Mouse (Mus musculus): ENCODE measurements around the gene Hist1h3f.
A peak's percentile ranks its signal among the peaks of the same experiment; 100 is the strongest.
"Not testable (repeated sequence)": the region's sequence is repeated elsewhere in the genome, so short reads cannot be mapped to it uniquely, and the experiment has no call there.

Gene Hist1h3f

GRCm38 (mm10) chr13:23581408-23582218 lies 37.8 kb downstream of the Hist1h3f start, which contains the start of gene Hist1h4d:
Gene Hist1h4d, plus strand, starts transcription at chr13:23581598.
- peak; percentile 97 for DNase-seq (ENCODE audit: low read depth, low spot score)

GRCm38 (mm10) chr13:23582219-23583056 lies 38.6 kb downstream of the Hist1h3f start:
- DNase-seq (ENCODE audit: low read depth, low spot score), result peak; percentile 38

GRCm38 (mm10) chr13:23583387-23584068 lies 39.7 kb downstream of the Hist1h3f start:
- DNase-seq (ENCODE audit: low read depth, low spot score), result peak; percentile 54

- DNase-seq (ENCODE audit: low read depth, low spot score), result peak; percentile 56
Observed at GRCm38 (mm10) chr13:23584331-23584730, 40.5 kb downstream of the Hist1h3f start.

DNA sequence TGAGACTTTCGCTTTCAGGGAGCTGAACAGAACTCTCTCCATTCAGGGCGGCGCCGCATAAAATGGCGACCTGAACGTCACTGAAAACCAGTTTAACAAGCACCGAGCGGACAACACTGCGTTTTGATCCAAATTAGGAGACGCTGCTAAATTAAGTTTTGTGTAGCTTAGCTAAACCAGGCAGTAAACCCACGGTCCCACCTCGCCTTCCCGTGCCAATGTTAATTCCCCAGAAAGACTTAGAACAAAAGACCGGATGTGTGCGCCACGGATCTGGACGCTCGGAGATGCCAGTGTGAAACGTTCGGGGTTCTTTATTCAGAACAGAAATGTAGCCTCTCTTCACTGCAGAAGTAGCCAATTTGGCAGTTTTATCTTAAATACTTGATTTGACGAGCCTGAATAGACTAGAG lies 41.2 kb downstream of the Hist1h3f start:
- peak; percentile 88 for DNase-seq (ENCODE audit: low read depth, low spot score)

GRCm38 (mm10) chr13:23585442-23586098 lies 41.7 kb downstream of the Hist1h3f start:
- peak; percentile 93 for DNase-seq (ENCODE audit: low read depth, low spot score)

DNA sequence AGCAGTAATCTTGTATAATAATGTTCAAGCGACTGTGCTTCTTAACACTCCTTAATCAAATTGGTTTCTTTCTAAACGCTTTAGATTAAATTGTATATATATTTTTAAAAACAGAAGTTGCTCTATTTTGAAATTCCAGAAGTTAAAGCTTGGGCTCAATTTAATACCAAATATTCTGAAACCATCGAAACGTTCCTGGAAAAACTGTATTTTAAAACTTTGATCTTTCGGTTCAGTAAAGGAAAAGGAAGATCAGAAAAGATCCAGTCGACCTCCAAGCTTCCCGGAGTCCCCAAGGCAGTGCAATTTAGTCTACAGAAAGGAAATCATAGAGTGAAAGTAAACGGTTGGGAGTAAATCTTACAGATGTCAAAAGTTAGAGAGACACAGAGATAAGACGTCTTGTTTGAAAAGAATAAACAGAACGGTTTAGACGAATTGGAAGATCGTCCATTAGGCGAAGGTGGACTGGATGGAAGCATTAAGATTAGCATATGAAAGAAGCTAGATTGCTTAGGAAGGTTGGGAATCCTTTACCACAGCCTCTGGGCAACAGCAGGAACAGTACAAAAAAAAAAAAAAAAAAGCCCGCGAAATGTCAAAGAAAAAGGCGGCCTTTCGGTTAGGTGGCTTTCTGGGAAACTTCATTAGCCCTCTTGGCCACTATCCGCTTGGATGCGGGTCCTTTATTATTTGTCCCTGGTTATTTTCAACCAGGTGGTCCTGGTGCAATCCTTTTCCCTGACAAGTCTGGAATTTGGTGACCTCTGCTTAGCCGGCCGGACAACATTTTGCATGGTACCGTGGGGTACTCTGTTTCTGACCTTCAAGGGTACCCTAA lies 42.5 kb downstream of the Hist1h3f start:
- no peak for DNase-seq (ENCODE audit: low read depth, low spot score)

DNA sequence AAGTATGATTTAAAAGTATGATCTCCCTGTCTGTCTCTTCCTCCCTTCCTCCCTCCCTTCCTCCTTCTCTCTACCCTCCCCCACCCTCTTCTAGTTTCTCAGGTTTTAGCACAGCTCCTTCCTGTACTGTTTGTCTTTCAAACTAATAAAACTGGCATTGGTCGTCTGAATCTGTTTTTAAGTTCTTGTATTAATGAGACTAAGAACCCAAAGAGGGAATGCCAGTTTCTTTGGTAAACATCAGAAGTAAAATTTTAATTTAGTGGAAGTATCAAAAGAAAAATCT lies 43.0 kb downstream of the Hist1h3f start:
- peak; percentile 19 for DNase-seq (ENCODE audit: low read depth, low spot score)

GRCm38 (mm10) chr13:23591206-23591605 lies 47.4 kb downstream of the Hist1h3f start:
- no peak for DNase-seq (ENCODE audit: low read depth, low spot score)

DNA sequence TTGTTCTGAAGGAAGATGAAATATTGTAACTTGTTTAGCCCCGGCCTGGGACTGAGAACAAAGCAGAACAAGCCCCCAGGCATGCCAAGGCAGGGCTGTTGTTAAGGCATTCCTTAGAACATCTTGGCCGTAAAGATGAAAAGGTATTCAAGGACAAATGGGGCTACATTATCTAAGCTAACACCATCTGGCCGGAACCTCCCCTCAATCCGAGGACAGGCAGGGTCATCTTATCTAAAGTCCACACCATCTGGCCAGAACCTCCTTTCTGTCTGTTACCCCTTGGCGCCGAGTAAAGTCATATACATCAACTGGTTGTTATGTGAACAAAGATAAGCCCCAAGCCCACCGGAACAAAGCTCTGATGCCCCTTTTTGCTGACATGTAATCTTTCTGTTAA lies 48.0 kb downstream of the Hist1h3f start:
- DNase-seq (ENCODE audit: low read depth, low spot score), result not testable (repeated sequence)

GRCm38 (mm10) chr13:23592614-23593013 lies 48.8 kb downstream of the Hist1h3f start:
- no peak for DNase-seq (ENCODE audit: low read depth, low spot score)

DNA sequence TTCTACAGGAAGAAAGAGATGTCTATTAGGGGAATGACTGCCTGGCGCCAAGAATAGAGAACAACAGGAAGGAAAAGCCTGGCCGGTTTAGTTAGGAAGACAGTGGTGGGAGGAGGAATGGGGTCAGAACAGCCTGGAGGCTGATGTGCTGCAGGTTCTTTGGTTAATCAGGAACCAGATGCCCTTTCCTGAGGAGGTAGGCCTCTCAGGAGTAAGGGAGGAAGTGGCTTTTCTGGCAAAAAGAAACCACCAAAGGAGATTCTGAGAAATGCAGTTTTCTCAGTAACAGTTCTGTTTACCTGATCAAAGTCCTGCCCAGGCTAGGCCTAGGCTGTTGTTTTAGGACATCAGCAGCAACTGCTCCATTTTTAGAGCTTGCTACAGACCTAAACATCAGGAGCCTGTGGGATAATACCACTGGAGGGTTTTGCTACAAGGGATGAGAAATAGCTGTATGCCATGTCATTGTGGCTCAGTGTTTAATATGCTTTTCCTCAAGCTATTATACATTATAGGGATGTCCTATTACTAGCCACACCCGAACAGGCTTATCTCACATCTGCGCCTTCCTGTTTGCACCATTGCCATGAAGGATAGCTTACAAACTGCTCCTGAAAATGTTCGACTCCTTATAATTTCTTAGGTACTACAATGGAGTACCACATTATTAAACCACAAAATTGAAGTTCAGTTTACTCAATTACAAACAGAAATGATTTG lies 49.4 kb downstream of the Hist1h3f start:
- DNase-seq (ENCODE audit: low read depth, low spot score), result no peak

Data from A20 (cell line).